Mouse (Mus musculus): ENCODE measurements around the gene Sigirr. TPM values are rescaled to one million over a fixed set of nuclear protein-coding genes. Genes with fewer than 3 reads are reported as not detected.

The Sigirr gene
- polyA plus RNA-seq, 1 experiment = not detected

DNA sequence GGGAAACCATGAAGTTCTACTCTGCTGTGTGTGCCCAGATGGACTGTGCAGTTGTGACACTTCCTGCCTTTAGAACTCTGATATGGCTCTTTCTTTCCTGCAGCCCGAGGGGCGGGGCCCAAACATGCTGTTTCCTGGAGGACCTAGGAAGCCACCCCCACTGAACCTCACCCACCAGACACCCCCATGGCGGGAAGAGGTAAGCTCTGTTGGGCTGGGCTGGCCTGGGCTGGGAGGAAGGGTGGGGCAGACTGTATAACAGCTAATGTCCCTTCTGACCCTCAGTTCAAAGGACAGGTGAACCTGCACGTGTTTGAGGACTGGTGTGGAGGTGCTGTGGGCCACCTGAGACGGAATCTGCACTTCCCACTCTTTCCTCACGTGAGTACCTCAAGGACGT is 36.2 kb downstream of the Sigirr start:
- no peak overlapping the region for H3K27ac ChIP-seq (ENCODE audit: insufficient read depth, low read length)
- H3K4me3 ChIP-seq (ENCODE audit: insufficient read depth, low read length) = no peak overlapping the region
- no peak for TF ChIP-seq POLR2A (IDR thresholded peaks at IDR 0.05; ENCODE audit: low read depth, low read length)
- TF ChIP-seq CTCF (IDR thresholded peaks at IDR 0.05; ENCODE audit: borderline replicate concordance, insufficient read depth, low read length) = no peak
- no peaks in the 10 kb centered on the region for H3K4me1 ChIP-seq (ENCODE audit: control insufficient read depth, insufficient read depth, low read length)

- Histone ChIP-seq H3K4me3 (ENCODE audit: insufficient read depth, low read length) (no peak overlapping the region), H3K4me1 (ENCODE audit: control insufficient read depth, insufficient read depth, low read length) (no peaks in the 10 kb centered on the region), H3K27ac (ENCODE audit: insufficient read depth, low read length) (no peak overlapping the region)
- TF ChIP-seq POLR2A (IDR thresholded peaks at IDR 0.05; ENCODE audit: low read depth, low read length) (no peak), CTCF (IDR thresholded peaks at IDR 0.05; ENCODE audit: borderline replicate concordance, insufficient read depth, low read length) (no peak)
Observed at GRCm38 (mm10) chr7:141063353-141063752, 37.0 kb downstream of the Sigirr start.

DNA sequence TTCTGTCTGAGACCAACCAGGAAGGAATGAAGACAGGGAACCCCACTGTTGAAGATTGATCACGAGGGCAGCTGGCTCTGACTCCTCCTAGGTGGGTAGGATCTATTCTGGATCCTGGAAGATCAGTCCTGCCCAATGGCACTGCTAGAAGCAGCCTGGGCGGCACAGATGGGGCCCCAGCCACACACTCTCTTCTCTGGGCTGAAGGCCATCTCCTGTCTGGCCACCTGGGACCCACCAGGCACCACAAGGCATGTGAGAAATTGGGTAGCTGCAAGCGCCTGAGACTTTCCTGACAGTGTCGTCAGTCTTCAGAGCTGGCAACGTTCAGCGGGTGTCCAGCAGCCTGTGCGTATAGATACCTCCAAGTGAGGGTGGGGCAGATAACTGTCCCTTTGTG is 37.8 kb downstream of the Sigirr start:
- Histone ChIP-seq H3K4me3 (ENCODE audit: insufficient read depth, low read length) (no peak overlapping the region), H3K4me1 (ENCODE audit: control insufficient read depth, insufficient read depth, low read length) (no peaks in the 10 kb centered on the region), H3K27ac (ENCODE audit: insufficient read depth, low read length) (no peak overlapping the region)
- TF ChIP-seq POLR2A (IDR thresholded peaks at IDR 0.05; ENCODE audit: low read depth, low read length) (no peak), CTCF (IDR thresholded peaks at IDR 0.05; ENCODE audit: borderline replicate concordance, insufficient read depth, low read length) (no peak)

- H3K4me1 ChIP-seq (ENCODE audit: control insufficient read depth, insufficient read depth, low read length) = no peaks in the 10 kb centered on the region
- H3K4me3 ChIP-seq (ENCODE audit: insufficient read depth, low read length) = peak overlapping the region; percentile 53
- H3K27ac ChIP-seq (ENCODE audit: insufficient read depth, low read length) = no peak overlapping the region
- TF ChIP-seq CTCF (IDR thresholded peaks at IDR 0.05; ENCODE audit: borderline replicate concordance, insufficient read depth, low read length) (no peak), POLR2A (IDR thresholded peaks at IDR 0.05; ENCODE audit: low read depth, low read length) (no peak)
Observed at GRCm38 (mm10) chr7:141061269-141061692, 39.1 kb downstream of the Sigirr start.

DNA sequence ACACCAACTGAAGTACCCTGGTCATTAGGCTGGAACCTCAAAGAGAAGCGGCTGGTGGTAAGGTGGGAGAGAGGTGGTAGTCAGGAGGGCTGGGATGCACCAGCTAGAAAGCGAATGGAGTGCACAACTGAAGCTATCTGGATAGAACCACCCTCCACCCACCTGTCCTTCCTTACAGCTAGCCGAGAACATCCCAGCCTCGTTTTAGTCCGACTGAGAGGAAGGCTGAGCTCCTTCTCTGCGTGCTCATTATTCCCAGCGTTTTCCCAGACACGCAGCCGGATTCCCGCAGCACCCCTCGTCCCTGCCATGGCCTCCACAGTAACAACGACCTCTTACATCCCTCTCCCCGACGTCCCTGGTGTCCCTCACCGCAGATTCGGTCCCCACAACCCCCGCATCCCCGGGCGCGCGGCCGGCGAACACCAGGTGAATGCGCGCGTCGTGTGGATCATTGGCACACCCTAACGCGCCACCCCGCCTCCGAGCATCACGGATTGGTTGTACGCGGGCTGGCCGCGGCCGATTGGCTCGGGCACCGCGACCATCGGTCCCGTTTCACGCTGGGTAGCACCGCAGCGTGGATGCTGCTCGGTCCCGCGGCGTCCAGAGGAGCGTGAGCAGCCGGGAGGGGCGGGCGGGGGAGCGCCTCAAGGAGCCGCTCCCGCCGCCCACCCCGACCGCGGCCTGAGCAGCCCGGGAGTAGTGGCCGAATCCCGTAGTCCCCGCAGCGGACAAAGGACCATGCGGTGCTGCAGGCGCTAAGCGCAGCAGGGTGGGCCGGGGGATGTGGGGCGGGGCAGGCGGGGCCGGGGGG is 39.7 kb downstream of the Sigirr start, which contains the start of gene B4galnt4:
Gene B4galnt4, plus strand, starts transcription at position 679 of the 817 bp plus-strand sequence.
- Histone ChIP-seq H3K4me1 (ENCODE audit: control insufficient read depth, insufficient read depth, low read length) (no peaks in the 10 kb centered on the region), H3K4me3 (ENCODE audit: insufficient read depth, low read length) (peak within 1 kb of the TSS; percentile 53), H3K27ac (ENCODE audit: insufficient read depth, low read length) (no peak within 1 kb of the TSS)
- TF ChIP-seq CTCF (IDR thresholded peaks at IDR 0.05; ENCODE audit: borderline replicate concordance, insufficient read depth, low read length) (no peak), POLR2A (IDR thresholded peaks at IDR 0.05; ENCODE audit: low read depth, low read length) (no peak)

DNA sequence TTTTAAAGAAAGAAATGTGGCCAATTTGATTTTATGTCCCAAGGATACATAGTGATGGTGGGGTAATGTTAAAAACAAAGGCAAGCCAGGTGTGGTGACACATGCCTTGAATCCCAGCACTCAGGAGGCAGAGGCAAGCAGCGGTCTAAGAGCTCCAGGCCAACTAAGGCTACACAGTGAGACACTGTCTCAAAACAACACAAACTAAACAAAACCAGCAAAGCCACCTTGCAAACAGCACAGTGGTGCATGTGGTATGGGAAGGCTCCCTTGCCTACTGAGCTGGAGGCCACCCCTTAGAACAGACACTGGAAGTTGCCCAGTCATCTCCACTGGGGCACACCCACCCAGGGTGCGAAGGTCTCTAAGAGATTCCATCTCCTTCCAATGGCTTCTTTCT is 40.4 kb downstream of the Sigirr start:
- no peak overlapping the region for H3K4me3 ChIP-seq (ENCODE audit: insufficient read depth, low read length)
- no peaks in the 10 kb centered on the region for H3K4me1 ChIP-seq (ENCODE audit: control insufficient read depth, insufficient read depth, low read length)
- H3K27ac ChIP-seq (ENCODE audit: insufficient read depth, low read length) = no peak overlapping the region
- no peak for TF ChIP-seq CTCF (IDR thresholded peaks at IDR 0.05; ENCODE audit: borderline replicate concordance, insufficient read depth, low read length)
- no peak for TF ChIP-seq POLR2A (IDR thresholded peaks at IDR 0.05; ENCODE audit: low read depth, low read length)

DNA sequence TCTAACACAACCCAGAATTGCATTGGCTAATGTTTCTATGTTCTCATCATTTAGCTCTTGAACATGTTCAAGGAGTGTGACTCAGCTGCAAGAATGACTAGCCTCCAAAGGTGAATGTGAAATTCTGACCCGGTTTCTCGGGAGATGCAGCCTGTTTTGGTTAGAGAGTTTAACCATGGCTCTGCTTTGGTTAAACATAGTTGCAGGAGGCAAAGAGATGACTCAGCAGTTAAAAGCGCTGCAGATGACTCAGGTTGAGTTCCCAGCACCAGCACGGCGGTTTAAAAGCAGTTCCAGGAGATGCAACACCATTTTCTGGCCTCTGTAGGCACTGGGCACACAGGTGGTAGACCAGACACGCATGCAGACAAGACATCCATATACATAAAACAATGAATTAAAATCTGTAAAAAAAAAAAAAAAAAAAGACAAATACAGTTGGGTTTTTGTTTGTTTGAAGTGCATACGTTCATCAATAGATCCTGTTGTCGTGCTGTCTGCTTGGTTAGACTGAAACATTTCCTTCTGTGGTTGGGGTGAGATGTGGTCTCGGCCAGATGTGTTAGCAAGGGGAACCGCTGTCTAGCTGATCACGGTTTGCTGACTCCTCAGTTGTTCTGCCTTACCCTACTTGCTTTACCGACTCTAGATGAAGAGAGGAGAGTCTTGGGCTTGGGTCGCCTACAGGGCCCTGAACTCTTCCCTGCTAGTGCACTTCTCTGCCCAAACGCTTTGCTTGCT is 41.6 kb downstream of the Sigirr start:
- H3K4me3 ChIP-seq (ENCODE audit: insufficient read depth, low read length) = no peak overlapping the region
- TF ChIP-seq CTCF (IDR thresholded peaks at IDR 0.05; ENCODE audit: borderline replicate concordance, insufficient read depth, low read length) (no peak), POLR2A (IDR thresholded peaks at IDR 0.05; ENCODE audit: low read depth, low read length) (no peak)

GRCm38 (mm10) chr7:141057541-141057940 is 42.8 kb downstream of the Sigirr start:
- Histone ChIP-seq H3K4me1 (ENCODE audit: control insufficient read depth, insufficient read depth, low read length) (no peaks in the 10 kb centered on the region), H3K4me3 (ENCODE audit: insufficient read depth, low read length) (no peak overlapping the region), H3K27ac (ENCODE audit: insufficient read depth, low read length) (no peak overlapping the region)
- no peak for TF ChIP-seq CTCF (IDR thresholded peaks at IDR 0.05; ENCODE audit: borderline replicate concordance, insufficient read depth, low read length)
- no peak for TF ChIP-seq POLR2A (IDR thresholded peaks at IDR 0.05; ENCODE audit: low read depth, low read length)

More for the DNA sequence above, 41.6 kb downstream of the Sigirr start:
- Histone ChIP-seq H3K27ac (ENCODE audit: insufficient read depth, low read length) (no peak overlapping the region), H3K4me1 (ENCODE audit: control insufficient read depth, insufficient read depth, low read length) (no peaks in the 10 kb centered on the region)

- no peaks in the 10 kb centered on the region for H3K4me1 ChIP-seq (ENCODE audit: control insufficient read depth, insufficient read depth, low read length)
- no peak overlapping the region for H3K4me3 ChIP-seq (ENCODE audit: insufficient read depth, low read length)
- no peak overlapping the region for H3K27ac ChIP-seq (ENCODE audit: insufficient read depth, low read length)
- TF ChIP-seq POLR2A (IDR thresholded peaks at IDR 0.05; ENCODE audit: low read depth, low read length) = no peak
- no peak for TF ChIP-seq CTCF (IDR thresholded peaks at IDR 0.05; ENCODE audit: borderline replicate concordance, insufficient read depth, low read length)
Observed at GRCm38 (mm10) chr7:141056976-141057375, 43.4 kb downstream of the Sigirr start.

- Histone ChIP-seq H3K4me1 (ENCODE audit: control insufficient read depth, insufficient read depth, low read length) (no peaks in the 10 kb centered on the region), H3K4me3 (ENCODE audit: insufficient read depth, low read length) (no peak overlapping the region), H3K27ac (ENCODE audit: insufficient read depth, low read length) (no peak overlapping the region)
- TF ChIP-seq CTCF (IDR thresholded peaks at IDR 0.05; ENCODE audit: borderline replicate concordance, insufficient read depth, low read length) = no peak
- no peak for TF ChIP-seq POLR2A (IDR thresholded peaks at IDR 0.05; ENCODE audit: low read depth, low read length)
Observed at GRCm38 (mm10) chr7:141055785-141056184, 44.6 kb downstream of the Sigirr start.

Measured in embryonic fibroblast, embryonic 13.5 days (primary cell).